Mouse (Mus musculus) testis, adult 2 months (tissue): Measurements from ENCODE around the gene Fev. TPM values are rescaled to one million over a fixed set of nuclear protein-coding genes. Genes with fewer than 3 reads are reported as not detected.

Experiments
- H3K27ac ChIP-seq: fragments of 200-500 bp; 2 replicates; pipeline ENCODE4 v1.5.1; 2012; ENCODE audit warnings: low read depth, low read length; ENCODE audit not compliant: control insufficient read depth, insufficient read depth
- H3K27me3 ChIP-seq: fragments of 200-500 bp; 2 replicates; pipeline ENCODE4 v1.6.1; 2012; ENCODE audit warnings: mild to moderate bottlenecking, low read length, moderate library complexity; ENCODE audit not compliant: control insufficient read depth, insufficient read depth
- H3K36me3 ChIP-seq: fragments of 200-500 bp; 2 replicates; pipeline ENCODE4 v1.6.1; 2012; ENCODE audit warnings: mild to moderate bottlenecking, low read length; ENCODE audit not compliant: control insufficient read depth, insufficient read depth
- H3K4me1 ChIP-seq: fragments of 200-500 bp; 2 replicates; pipeline ENCODE4 v1.6.1; 2012; ENCODE audit warnings: low read length; ENCODE audit not compliant: control insufficient read depth, insufficient read depth
- H3K4me3 ChIP-seq: fragments of 200-500 bp; 2 replicates; pipeline ENCODE4 v1.5.1; 2012; ENCODE audit warnings: low read depth, mild to moderate bottlenecking, low read length, moderate library complexity, mixed read lengths; ENCODE audit not compliant: control insufficient read depth
- CTCF ChIP-seq: fragments of 200-500 bp; IDR thresholded peaks from 2 replicates; pipeline ENCODE4 v1.5.1; 2012; ENCODE audit warnings: low read depth, mild to moderate bottlenecking, inconsistent platforms, low read length, moderate library complexity; ENCODE audit not compliant: control insufficient read depth, insufficient read depth, insufficient replicate concordance
- POLR2A ChIP-seq: fragments of 200-500 bp; IDR thresholded peaks from 2 replicates; pipeline ENCODE4 v1.6.1; 2012; ENCODE audit warnings: low read depth, mild to moderate bottlenecking, inconsistent platforms, low read length, moderate library complexity; ENCODE audit not compliant: control insufficient read depth
- polyA plus RNA-seq: library from polyadenylated mRNA; depleted of rRNA; stranded (reverse); fragments of >200 nt; gene quantifications from 2 replicates; pipeline ENCODE4 v1.2.3, GENCODE M21; 2012

Gene Fev
- polyA plus RNA-seq, 1 experiment: 3.1 TPM

DNA sequence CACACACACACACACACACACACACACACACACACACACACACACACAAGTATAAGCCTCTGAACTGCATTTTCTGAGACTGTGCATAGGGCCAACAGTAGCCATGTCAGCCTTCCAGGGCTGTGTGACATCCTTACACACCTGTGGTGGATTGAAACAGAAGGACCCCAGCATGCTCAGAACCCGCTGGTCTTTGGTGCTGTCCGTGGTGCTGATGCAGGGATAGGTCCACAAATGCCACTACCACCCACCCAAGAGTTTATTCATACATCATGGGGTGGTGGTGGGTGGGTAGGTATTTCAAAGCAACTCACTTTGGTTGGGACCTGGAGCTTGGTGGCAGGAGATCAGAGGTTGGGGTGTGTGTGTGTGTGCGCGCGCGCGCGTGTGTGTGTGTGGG, 6.3 kb upstream of the Fev start:
- H3K36me3 ChIP-seq: no peaks in the 10 kb centered on the region
- TF ChIP-seq CTCF: no peak
- TF ChIP-seq POLR2A: no peak
- H3K4me3 ChIP-seq: no peak overlapping the region
- H3K27ac ChIP-seq: no peak overlapping the region
- H3K4me1 ChIP-seq: peaks cover 7% of the 10 kb centered on the region
- no peaks in the 10 kb centered on the region for H3K27me3 ChIP-seq

DNA sequence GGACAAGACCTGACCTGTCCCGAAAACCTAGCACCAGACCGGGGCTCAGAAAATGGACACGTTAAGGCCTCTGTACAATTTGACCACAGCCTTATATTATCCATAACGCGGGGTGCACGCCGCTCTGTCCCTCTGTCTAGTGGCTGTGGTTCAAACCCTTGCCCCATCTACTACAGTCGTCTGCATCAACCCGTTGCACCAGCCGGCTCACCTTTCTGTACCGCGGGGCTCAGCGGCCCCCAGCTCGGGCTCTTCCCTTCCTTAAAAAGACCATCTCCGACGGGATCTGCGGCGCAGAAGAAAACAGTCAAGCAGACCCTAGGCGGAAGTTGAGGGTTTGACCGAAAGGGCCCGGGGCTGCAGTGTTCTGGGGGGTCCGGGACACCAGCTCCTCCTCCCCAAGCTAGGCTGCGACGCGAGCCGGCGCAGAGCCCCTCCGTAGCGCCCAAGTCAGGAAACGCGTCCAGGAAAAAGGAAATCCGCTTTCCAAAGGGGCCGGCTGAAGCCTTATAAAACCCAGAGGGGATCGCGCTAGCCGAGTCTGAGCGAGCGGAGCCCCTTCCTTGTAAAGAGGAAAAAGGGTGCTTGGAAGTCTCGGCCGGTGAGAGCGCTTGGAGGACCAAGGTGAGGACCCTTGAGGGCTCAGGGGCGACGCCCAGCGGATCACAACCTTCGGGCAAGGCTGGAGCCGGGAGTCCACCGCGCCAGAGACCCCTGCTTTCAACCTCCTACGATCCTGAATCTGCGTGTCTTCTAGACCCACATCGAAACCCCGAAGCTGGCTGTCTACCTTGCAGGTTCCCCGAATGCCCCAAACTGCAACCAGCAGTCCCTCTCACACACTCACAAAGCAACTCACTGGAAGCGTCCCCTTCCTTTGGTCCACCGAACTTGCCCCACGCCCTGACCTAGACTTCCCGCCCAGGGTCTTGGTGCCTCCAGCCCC, 750 bp downstream of the Fev start:
- H3K27me3 ChIP-seq: peaks cover 12% of the 10 kb centered on the region
- no peaks in the 10 kb centered on the region for H3K36me3 ChIP-seq
- H3K4me3 ChIP-seq: no peak overlapping the region; the same call in 1 of the 2 replicates
- TF ChIP-seq CTCF (no peak), POLR2A (no peak)
- peaks cover 19% of the 10 kb centered on the region for H3K4me1 ChIP-seq
- no peak overlapping the region for H3K27ac ChIP-seq

DNA sequence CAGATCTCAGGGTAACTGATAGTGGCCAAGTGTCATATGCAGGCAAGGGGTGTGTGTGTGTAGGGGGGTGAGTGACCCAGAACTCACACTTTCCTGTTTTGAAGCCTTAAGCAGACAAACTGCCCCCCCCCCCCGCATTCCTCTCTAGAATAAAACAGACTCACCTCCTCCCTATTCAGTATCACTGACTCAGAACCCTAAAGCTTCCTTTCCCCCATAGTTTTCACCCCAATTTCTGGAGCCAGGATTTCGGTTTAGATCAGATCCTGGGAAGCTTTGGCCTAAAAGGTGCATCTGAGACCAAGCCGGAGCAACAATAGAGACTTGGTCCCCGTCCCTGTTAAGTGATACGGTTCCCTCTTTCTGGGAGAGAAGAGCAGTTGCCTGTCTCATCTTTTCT, 1.8 kb downstream of the Fev start:
- Histone ChIP-seq H3K36me3 (no peaks in the 10 kb centered on the region), H3K4me1 (peaks cover 19% of the 10 kb centered on the region), H3K4me3 (no peak overlapping the region), H3K27ac (no peak overlapping the region), H3K27me3 (peaks cover 12% of the 10 kb centered on the region)
- TF ChIP-seq CTCF (no peak), POLR2A (no peak)

- TF ChIP-seq CTCF (no peak), POLR2A (no peak)
- Histone ChIP-seq H3K27ac (no peak overlapping the region), H3K4me1 (peaks cover 19% of the 10 kb centered on the region), H3K27me3 (peaks cover 12% of the 10 kb centered on the region), H3K4me3 (peak overlapping the region; percentile 66; the same call in 1 of the 2 replicates), H3K36me3 (no peaks in the 10 kb centered on the region)
Observed at GRCm38 (mm10) chr1:74882828-74883227, 2.4 kb downstream of the Fev start.

- Histone ChIP-seq H3K36me3 (no peaks in the 10 kb centered on the region), H3K27me3 (peaks cover 12% of the 10 kb centered on the region), H3K27ac (no peak overlapping the region), H3K4me1 (peaks cover 19% of the 10 kb centered on the region), H3K4me3 (peak overlapping the region; percentile 66)
- no peak for TF ChIP-seq CTCF
- TF ChIP-seq POLR2A: no peak
Observed at GRCm38 (mm10) chr1:74882055-74882734, 3.0 kb downstream of the Fev start.

DNA sequence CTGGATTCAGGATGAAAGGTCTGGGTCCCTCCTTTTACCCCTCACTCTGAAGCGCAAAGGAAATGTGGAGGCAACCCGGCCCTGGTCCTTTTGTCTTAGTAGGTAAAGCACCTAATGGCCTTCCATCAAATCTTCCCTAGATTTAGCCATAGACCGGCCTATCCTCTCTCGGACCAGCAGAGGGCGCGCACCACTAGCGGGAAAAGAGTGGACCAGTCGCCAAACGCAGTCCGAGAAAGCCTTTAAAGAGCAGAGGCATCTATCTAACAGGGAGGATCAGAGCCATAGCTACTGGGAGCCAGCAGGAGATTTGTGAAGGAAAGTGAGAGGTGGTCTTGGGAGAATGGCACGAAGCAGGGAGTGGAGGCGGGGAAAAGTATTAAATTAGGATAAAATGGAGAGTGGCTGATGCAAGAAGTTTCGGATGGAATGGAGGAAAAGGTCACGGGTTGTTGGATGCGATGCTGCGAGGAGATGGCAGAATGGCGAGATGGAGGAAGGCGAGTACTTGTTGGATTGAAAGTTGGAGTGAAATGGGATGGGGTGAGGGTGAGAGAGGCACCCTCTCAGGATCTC, 4.3 kb downstream of the Fev start:
- peaks cover 19% of the 10 kb centered on the region for H3K4me1 ChIP-seq
- no peak overlapping the region for H3K27ac ChIP-seq
- H3K4me3 ChIP-seq: no peak overlapping the region; the same call in 1 of the 2 replicates
- H3K27me3 ChIP-seq: peaks cover 12% of the 10 kb centered on the region
- no peaks in the 10 kb centered on the region for H3K36me3 ChIP-seq
- TF ChIP-seq POLR2A: no peak
- TF ChIP-seq CTCF: peak; percentile 76; the same call in 1 of the 2 replicates

GRCm38 (mm10) chr1:74877199-74877598, 8.0 kb downstream of the Fev start:
- Histone ChIP-seq H3K27me3 (peaks cover 8% of the 10 kb centered on the region), H3K4me1 (peaks cover 12% of the 10 kb centered on the region), H3K36me3 (no peaks in the 10 kb centered on the region), H3K4me3 (no peak overlapping the region), H3K27ac (no peak overlapping the region)
- no peak for TF ChIP-seq POLR2A
- no peak for TF ChIP-seq CTCF
